Mouse (Mus musculus): ENCODE results near the gene Fgfr2.

Fgfr2 gene

DNA sequence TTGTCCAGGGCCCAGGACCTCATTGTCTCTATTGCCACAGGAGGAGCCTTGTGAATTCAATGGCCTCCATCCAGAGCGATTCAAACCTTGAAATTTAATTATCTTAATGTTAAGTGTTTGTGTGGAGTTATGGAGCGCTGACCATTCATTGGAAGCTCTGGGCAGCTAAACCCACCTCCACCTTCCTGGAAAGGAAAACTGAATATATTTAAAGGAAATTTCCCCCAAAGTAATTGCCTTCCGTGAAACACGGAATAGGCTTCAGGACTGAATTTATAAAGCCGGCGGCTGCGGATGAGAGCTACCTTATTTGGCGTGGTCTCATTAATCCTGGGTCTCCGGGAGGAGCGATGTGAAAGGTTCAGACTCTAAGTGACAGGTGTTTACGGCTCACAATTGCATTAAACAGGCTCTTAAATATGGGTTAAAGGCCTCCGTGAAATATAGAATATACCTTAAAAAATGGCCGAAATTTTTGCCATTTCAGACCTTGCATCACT lies 1479.8 kb downstream of the Fgfr2 start:
- no peak for DNase-seq

DNA sequence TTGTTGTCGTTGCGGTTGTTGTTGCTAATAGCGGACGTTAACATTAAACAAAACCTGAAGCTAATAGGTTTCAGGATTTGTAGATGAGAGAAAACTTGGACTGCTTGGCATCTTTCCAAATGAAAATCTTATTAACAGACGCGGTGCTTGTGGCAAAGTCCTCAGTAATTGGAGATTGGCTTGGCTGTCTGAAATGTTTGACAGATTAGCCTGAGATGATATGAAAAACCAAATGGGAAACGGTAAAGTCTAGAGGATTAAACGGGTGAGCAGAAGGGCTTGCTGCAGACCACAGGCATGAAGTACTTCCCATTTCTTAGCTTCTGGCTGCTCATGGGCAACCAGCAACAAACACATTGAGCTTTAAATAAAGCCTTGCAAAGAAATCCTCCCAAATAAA lies 1493.6 kb downstream of the Fgfr2 start:
- no peak for DNase-seq

DNA sequence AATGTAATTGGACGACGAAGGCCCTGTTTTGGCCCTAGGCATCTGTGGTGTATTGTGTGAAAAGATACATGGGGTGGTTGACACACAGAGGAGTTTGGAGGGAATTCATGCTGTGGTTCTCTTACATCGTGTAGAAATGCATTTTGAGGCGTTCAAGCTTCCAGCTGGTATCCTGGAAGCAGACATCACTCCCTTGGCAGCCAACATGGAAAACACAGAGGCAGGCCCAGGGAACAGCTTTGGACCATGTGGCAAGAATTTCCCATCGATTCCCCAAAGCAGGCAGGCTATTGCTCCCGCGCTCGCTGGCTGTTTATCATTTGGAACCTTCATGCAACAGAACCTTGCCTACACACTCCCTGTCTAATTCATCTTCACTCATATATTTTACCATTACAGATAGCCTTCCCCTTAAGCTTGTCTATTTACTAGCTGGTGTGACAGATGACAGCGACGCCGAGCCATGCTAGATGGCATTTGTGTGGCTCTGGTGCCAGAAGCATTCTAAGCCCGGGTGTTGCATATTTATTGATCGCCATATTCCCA lies 1494.2 kb downstream of the Fgfr2 start:
- peak; percentile 37 to 46 for DNase-seq

DNA sequence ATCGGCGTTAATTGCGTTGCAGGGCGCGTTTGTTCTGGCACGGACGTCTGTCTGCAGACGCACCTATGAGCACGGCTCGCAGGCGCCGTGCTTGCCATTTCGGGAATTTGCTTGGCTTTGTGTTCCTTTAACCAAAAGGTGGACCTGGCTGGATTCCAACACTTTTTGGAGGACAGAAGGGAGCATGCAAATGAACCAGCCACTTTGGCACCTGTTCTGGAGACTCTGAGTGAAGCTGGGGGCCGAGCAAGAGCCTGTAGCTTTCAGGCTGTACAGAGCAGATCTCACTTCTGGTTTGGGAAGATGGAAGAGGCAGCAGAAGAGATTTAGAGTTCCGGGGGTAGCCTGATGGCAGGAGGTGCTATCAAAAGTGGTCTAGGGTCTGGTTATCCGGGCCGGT lies 1494.8 kb downstream of the Fgfr2 start:
- peak; percentile 45 to 68 for DNase-seq

DNA sequence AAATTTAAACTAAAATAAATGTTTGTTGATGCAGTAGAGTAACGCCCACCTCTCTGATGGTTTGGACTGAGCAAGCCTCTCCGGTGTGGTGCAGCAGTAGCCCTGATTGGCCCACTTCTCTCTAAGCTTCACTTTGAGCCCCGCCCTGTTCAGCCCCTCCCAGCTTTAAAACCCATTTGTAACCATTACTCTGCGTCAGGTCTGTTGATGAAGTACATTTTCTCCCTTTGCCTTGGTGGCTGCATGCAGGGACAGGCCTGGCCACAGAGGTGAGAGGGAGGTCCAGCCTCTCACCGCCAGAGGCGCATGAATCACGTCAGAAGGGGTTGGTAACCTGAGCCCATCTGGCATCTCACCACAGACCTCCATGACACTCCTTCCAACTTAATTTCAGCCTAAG lies 1513.5 kb downstream of the Fgfr2 start:
- DNase-seq: no peak

DNA sequence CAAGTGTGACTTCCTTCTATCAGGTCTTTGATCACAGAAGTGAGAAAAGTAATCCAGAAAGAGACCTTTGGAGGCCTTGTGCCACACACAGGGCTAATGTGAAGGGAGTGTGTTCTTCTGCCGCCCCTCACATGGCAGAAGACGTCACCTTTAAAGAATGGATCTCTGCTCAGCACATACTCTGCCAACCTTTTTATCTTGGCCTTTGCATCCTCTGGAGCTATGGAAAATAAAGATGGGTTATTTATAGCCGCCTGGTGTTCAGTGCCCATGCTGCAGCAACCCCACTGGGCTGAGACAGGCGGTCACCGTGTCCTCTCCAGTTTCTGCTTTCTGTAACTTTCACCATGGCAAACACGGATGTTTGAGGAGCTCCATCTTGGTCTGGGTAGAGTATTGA lies 1515.1 kb downstream of the Fgfr2 start:
- DNase-seq: no peak

DNA sequence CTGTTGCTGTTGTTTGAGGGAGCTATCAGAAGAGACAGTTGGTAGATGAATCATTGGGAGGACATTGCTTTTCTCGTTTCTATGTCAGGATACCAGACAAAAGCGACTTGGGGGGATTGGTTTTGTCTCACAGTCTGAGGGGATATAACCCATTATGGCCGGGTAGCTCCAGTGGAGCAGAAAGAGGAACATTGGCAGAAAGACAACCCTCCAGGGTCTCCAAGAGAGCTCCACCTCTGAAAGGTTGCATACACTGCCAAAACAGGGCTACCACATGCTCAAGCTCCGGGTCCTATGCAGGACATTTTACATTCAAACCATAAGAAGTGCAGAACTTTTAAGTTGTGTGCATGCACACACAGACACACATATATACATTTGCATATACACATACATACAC lies 1517.7 kb downstream of the Fgfr2 start:
- DNase-seq: no peak

DNA sequence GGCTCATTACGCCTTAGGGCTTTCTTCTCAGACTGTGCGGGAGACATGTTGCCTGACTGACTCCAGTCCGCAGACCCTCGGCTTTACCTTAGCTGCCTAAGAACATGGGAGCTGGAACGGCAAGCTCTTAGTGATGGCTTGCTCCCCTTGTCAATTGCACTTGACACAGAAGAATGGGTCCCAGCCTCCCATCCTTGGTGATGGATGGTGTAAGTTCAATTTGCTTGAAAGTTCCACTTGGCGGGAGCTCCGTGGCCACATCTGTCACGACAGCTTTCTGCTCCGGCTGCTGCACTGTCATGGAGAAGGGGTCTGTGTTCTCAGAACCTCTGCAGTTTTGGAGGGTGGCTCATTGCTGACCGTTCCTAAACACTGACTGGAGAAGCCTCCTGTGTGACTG lies 1518.2 kb downstream of the Fgfr2 start:
- DNase-seq: no peak

DNA sequence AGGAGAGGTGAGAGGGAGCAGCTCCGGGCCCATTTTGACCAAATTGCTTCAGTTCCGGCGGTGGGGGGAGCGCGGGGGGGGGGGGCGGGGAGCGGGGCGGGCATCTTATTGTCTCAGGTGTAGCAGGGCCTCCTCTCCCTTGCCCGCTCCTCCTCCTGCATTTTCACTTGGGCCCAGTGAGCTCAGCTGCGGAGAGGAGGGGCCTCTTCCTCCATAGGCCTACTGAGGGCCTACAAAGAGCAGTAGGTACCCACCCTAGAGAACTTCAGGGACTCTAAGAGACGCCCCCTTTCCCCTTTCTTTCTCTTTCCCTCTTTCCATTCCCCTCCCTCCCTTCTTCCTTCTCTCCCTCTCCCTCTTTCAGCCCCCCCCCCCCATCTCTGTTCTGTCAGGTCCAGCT lies 1520.0 kb downstream of the Fgfr2 start:
- no peak for DNase-seq

DNA sequence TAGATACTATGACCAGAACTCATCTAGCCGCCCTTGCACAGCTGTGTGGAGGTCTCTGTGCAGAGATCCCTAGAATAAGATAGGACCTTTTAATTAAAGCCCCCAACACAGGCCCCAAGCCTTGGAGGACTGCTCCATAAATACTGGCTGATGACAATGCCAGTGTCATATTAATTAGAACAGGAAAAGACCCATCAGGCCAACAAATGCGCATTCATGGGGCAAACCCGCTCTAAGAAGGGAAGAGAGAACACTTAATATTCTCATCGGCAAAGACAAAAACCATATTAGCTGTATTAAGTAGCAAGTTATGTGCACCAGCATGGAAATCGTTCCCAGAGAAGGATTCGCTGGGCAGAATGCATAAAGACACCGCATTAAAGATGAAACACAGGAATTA lies 1521.0 kb downstream of the Fgfr2 start:
- DNase-seq: no peak

DNA sequence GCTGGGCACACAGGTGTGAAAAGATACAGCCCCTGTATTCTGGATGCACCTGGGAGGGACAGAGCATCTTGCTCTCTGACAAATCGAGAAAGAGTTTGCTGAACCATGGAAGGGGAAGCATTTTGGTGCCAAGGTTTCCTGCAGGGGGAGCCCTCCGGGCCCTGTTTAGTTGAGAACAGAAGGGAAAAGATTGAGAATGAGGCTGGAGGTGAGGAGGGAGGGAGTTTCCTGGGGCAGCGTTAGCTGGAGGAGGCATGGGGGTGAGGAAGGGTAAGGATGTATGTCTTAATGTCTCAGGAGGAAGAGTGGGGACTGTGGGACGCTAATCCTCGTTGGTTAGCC lies 1524.7 kb downstream of the Fgfr2 start:
- peak; percentile 21 to 44 for DNase-seq

DNA sequence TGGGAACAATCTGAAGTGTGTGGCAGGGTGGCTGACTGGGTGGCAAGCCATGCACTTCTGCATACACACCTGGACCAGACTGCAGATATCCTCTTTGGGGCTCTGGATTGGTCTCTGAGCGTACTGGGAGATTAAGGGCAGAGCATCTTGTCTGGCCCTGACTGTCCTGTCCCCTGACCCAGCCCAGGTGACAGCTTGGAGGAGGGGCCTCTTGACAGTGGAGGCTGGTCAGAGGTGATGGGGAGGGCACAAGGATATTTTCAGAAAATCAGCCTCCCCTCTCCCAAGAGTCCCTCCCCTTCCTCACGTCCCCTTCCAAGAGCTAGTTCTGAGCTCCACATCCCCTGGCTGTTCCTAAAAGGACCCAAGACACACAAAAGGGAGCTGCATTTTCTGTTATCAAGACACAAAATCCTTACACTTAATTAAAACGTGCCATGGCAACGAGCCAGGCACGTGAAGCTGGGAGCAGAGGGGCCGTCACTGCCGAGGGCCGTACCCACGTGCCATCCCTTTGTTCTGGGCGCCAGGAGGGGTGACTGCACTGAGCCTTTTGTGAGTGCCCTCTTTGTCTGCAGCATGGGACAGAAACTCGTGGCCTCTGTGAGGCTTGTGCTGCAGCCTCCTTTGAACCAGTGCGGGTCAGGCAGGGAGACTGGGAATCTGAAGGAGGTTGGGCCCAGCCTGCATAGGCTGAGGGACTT lies 1525.2 kb downstream of the Fgfr2 start:
- DNase-seq: peak in 1 of 2 experiments; percentile 9

DNA sequence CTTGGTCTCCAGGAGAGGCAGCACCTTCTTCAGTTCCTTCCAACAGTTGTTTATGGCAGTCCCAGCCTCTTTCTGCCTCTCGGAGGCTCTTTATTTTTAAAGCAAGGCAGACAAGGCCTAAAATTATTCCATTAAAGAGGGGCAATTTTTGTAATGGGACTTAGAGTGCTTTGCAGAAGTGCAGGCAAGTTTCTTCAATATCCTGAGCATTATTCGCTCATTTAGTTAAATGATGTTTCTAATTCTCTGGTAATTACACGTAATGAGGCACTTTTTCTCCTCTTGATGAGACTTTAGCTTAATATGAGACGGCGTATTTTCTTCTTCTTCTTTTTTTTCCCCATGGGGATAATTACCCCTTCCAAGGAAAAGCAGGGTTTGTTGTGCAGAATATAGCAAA lies 1537.6 kb downstream of the Fgfr2 start:
- DNase-seq: no peak

DNA sequence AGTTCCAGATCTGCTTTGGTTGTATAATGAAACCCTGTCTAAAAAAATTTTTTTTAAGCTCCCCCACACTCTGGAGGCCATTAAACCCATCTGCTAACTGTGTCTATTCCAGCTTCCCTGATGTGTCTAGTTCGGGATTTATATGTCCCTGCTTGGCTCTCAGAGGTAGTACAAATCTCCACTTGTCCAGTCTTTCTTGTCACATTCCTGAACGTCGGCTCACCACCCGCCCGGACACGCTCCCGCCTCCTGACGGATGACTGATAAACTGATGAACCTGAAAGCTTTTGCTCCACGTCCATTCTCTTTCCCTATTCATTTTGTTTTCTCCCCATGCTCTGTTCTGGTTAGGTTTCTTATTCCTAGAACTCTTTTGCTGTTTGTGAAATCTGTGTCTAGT lies 1541.0 kb downstream of the Fgfr2 start:
- DNase-seq: no peak

DNA sequence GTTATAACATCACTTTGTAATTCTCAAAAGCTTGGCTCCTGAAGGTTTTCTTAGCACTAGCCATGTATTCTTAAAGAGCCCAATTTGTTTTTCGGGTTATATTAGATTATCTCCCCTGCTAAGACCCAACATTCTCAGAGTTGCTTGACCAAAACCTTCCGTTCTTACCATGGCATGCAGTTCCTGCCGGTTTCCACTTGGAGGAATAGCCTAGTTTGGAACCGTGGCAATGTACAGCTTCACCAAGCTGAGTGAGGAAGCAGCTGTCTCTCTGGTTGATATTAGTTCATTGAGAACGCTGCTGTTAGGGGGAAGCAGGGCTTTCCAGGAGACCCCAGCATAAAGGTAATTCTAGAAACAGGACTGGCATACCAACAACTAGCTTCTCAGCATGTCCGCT lies 1547.9 kb downstream of the Fgfr2 start:
- no peak for DNase-seq

DNA sequence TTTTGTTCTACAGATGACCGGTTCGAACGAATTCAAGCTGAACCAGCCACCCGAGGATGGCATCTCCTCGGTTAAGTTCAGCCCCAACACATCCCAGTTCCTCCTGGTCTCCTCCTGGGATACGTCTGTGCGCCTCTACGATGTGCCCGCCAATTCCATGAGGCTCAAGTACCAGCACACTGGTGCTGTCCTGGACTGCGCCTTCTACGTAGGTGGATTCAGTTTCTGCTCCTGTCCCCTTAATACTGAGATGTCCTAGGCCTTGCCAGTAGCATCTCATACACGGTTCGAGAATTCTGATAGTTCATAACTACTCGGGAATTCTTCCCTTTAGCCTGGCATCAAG lies 1562.5 kb downstream of the Fgfr2 start:
- no peak for DNase-seq

DNA sequence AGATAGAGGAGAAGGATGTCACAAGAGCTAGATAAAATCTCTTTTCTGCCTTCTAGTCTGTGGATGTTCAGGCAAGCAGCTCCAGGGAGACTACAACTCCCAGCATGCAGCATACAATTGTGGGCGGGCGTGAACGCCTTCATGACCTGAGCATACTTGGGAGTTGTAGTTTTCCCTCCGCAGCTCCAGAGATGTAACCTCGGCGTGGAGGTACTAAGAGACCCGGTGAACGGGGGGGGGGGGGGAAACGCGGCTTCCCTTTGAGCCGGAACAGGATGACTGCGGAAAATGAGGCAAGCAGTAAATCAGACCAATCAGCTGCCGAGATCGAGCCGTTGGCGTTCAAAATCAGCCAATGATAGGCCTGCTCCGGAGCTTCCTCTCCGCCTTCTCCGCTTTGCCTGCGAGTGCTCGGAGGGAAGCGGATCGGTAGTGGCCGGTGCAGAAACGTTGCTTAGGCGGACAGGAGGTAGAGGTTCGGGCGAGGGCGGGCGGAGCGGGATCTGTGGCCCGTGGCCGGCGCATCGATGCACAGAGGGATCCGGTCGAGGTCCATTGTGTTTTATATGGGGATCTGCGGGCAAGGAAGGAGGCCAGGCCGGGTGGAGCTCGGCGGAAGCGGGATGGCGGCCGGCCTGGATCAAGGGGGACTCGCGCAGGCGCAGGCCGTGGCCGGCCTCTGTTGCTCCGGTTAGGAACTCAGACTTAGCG lies 1563.0 kb downstream of the Fgfr2 start, which contains the start of gene Bub3:
TSS of gene Bub3 (plus strand) at position 237 of the 711 bp plus-strand sequence.
- DNase-seq: peak; percentile 92 to 93

DNA sequence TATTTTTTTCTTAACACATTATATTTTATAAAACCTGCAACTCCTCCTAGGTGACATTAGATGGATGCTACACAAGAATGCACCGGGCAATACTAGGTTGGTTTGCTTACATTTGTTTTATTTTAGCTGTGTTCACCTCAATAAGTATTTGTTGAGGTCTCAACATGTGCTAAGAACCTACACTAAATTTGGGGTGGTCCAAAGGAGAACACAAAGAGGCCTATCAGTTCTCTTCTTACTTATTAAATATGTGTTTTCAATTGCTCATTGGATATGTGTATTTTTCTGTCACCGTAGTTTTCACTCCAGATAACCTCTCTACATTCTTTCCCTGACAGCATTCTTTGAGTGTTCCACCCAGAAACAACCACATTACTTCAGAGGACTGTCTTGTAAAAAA lies 1565.4 kb downstream of the Fgfr2 start:
- no peak for DNase-seq

DNA sequence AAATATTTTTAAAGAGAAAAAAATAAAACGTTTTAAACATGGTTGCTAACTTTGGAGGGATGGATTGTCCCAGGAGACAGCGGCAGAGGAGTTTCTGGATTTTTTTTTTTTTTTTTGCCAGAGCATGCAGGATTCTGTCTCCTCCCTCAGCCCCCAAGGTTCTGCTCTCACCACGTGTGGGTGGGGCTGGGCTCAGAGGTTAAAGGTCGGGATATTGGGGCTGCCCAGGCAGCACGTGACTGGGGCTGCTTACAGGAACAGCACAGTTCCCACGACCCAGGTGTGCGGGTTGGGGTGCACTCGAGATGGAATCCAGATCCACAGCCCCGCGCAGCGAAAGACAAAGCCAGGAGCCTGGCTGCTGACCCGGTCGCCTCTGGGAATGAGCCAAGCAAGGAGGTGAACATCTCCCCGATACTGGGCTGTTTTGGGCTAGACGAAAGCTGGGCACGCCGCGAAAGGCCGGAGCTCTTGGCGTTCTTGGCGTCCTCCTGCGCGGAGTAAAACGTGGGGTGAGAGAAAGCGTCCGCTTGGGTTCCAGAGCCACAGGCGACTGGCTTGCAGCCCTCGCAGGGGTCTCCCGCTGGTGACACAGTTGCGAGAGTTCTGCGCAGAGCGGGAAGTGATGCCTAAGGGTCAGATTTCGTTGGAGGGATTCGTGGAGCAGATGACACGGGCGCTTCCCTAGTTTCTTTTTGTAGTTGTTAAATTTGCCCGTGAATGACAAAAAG lies 1566.4 kb downstream of the Fgfr2 start:
- peak in 1 of 2 experiments; percentile 54 for DNase-seq

DNA sequence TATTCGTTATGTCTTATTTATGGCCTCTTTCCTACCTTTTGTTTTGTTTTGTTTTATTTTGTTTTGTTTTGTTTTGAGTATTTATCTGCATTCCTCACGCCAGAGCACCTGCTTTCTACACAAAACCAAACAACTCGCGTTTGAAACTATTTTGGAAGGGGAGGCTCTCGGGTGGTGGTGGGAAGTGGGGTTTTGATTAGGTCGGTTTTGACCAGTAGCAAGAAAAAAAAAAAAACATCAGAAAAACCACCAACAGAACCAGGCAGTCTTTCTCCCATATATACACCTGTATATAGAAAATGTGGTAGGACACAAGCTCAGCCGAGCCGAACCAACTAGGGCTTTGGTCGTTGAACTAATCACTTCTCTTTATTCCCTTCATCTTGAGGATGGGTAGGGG lies 1567.0 kb downstream of the Fgfr2 start:
- DNase-seq: no peak

DNA sequence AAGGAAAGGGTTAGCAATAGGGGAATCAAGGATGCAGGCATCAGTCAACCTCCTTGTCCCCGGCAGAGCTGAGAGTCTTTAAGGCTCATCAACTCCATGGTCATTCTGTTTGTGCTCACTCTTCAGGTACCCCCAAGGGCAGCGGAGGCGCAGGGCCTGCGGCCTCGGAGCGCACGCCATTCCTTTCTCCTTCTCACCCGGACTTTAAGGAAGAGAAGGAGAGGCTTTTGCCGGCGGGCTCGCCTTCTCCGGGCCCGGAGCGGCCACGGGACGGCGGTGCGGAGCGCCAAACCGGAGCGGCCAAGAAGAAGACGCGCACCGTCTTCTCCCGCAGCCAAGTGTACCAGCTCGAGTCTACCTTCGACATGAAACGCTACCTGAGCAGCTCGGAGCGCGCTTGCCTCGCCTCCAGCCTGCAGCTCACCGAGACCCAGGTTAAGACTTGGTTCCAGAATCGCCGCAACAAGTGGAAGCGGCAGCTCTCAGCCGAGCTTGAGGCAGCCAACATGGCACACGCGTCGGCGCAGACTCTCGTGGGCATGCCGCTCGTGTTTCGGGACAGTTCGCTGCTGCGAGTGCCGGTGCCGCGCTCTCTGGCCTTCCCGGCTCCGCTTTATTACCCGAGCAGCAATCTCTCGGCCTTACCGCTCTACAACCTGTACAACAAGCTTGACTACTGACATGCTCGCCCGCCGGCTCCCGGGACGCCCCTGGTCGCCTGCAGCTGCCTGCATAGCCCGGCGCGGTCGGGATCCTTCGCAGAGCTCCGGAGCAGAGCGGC lies 1567.7 kb downstream of the Fgfr2 start:
- DNase-seq: peak in 1 of 2 experiments; percentile 59

DNA sequence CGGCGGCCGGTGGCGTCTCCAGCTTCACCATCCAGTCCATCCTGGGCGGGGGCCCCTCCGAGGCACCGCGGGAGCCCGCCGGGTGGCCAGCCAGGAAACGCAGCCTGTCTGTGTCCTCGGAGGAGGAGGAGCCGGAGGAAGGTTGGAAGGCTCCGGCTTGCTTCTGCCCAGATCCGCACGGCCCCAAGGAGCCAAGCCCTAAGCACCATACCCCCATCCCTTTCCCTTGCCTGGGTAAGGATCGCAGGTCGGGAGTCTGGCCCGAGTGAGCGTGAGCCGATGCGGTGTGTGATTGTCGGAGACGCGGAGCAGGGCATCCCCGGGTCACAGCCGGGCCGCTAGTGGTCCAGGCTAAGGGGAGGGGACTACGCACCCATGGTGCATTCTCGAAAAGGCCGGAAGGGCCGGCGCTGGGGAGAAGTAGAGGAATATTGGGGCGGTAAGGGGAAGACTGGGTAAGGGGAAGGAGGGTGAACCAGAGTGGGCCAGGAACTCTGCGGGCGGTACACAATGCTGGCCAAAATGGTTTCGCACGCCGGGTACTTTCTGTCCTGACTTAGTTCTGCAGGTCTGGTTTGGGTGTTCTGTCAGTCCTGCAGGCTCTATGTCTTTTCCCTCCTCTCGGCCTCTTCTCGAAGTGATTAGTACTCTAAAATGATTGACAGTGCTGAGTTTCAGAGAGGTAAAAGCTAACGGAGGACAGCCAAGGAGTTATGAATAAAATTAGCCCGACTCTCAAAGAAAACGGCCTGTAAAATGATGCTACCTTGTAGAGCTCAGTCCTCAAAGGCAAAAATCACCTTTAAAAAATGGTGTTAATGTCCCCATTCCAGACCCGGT lies 1568.6 kb downstream of the Fgfr2 start:
- no peak for DNase-seq
